Mouse (Mus musculus) ovary, postnatal 36 days (tissue): ENCODE results near the gene Fbxl21.

Experiments
- DNase-seq: peaks from one replicate; pipeline ENCODE4 v3.0.0; 2022; ENCODE audit warnings: low spot score, mixed read lengths

The Fbxl21 gene

DNA sequence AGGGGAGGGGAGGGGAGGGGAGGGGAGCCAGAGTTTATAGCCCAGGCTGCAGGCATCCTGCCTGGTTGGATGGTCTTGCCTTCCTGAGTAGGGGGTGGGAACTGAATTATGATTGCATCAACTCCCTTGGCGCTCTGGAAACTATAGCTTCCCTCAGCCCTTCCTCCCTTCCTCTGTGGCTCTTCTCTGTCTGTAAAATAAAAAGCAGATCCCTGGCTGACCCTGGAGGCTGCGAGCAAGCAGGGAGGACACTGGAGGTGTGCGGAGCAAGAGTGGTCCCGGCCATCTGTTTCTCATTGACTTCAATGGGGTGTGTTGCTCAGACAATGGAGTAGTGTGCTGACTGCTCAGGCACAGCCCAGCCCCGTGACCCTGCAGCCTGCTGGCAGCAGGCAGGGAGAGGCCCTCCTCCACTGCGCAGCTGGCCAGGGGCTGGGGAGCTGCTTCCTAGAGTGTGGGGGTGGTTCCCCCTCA lies 59.7 kb downstream of the Fbxl21 start:
- DNase-seq: peak; percentile 60

DNA sequence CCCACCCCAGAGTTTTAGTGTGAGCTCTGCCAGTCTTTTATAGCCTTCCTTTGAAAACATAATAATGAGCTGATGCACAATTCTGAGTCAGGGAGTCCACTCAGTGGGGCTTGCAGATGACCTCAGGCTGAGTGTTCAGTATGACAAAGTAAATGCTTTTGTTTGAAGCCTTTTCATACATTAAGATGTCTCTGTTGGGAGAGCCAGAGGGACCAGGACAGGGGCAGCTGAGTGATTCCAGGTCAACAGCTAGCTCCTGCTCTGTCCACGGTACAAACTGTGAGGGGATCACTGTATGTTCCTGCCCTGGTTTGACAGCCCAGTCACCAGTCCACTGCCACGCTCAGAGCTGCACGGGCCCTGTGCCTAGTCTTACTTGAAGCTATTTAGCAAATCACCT lies 60.4 kb downstream of the Fbxl21 start:
- DNase-seq: no peak

DNA sequence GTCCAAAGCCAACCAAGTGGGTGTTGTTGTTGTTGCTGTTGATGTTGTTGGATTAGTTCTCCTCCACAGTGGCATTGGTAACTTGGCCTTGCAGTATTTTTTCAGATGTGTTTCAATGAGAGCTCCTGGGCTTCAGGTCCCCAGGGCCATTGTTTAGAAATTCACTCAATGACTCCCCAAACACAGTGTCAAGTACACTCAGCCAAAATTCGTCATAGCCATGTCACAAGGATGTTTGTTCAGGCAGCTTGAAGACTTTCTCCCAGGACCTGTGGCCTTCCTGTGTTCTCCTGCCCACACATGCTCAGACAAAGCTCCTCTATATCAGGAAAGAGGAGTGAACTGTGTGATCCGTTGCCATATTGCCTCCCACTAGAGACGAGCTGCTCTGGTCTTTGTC lies 63.8 kb downstream of the Fbxl21 start:
- DNase-seq: no peak
